Mouse (Mus musculus) inflammation-experienced regulatory T-cells, adult 6 months (primary cell): ENCODE measurements around the gene Slc25a34. TPM values are rescaled to one million over a fixed set of nuclear protein-coding genes. Genes with fewer than 3 reads are reported as not detected.
A peak's percentile ranks its signal among the peaks of the same experiment; 100 is the strongest.

Experiments used
- ATAC-seq: one replicate; pipeline ENCODE4 v1.8.0; 2017
- polyA plus RNA-seq, 3 experiments: library from polyadenylated mRNA; unstranded; fragments of 100-300 nt; shearing (Covaris generic); gene quantifications; one replicate each; pipeline ENCODE4 v1.2.1; 2017

The Slc25a34 gene
- polyA plus RNA-seq, 3 experiments from 2014 or later = 0.13 TPM; not detected in 2

GRCm38 (mm10) chr4:141578833-141579232, 44.8 kb downstream of the Slc25a34 start:
- ATAC-seq = no peak

- no peak for ATAC-seq
Measured at GRCm38 (mm10) chr4:141576877-141577276, 46.7 kb downstream of the Slc25a34 start.

- ATAC-seq = no peak
Measured at GRCm38 (mm10) chr4:141576404-141576803, 47.2 kb downstream of the Slc25a34 start.

GRCm38 (mm10) chr4:141574789-141575702, 48.6 kb downstream of the Slc25a34 start:
- ATAC-seq = peak; percentile 73

GRCm38 (mm10) chr4:141573359-141573966, 50.2 kb downstream of the Slc25a34 start:
- no peak for ATAC-seq

- ATAC-seq = no peak
Measured at GRCm38 (mm10) chr4:141572668-141573358, 50.8 kb downstream of the Slc25a34 start.

GRCm38 (mm10) chr4:141571934-141572333, 51.7 kb downstream of the Slc25a34 start:
- no peak for ATAC-seq

- ATAC-seq = no peak
Measured at GRCm38 (mm10) chr4:141571337-141571739, 52.3 kb downstream of the Slc25a34 start.

GRCm38 (mm10) chr4:141570821-141571220, 52.8 kb downstream of the Slc25a34 start:
- ATAC-seq = no peak

GRCm38 (mm10) chr4:141570004-141570403, 53.6 kb downstream of the Slc25a34 start:
- no peak for ATAC-seq

- ATAC-seq = no peak
Measured at GRCm38 (mm10) chr4:141568966-141569365, 54.7 kb downstream of the Slc25a34 start.

Other genes with a start within 250 kb of the Slc25a34 start
- gene Clcnka, start 225.1 kb downstream of the Slc25a34 start, polyA plus RNA-seq = not detected
- gene Clcnkb, start 207.8 kb downstream of the Slc25a34 start, polyA plus RNA-seq = not detected
- gene Hspb7, start 203.0 kb downstream of the Slc25a34 start, polyA plus RNA-seq = not detected
- gene Srarp, start 187.7 kb downstream of the Slc25a34 start, polyA plus RNA-seq = not detected
- 10 to 100 TPM; 12.6 to 16.9 (median 14.1) TPM for gene Zbtb17, start 179.2 kb downstream of the Slc25a34 start, polyA plus RNA-seq
- gene Spen, start 85.2 kb downstream of the Slc25a34 start, polyA plus RNA-seq = 10 to 100 TPM in 2 of 3 experiments, 1 to 10 TPM in 1; 8.6 to 17.1 (median 14.3) TPM
- gene Fblim1, start 17.7 kb downstream of the Slc25a34 start, polyA plus RNA-seq = under 1 TPM in 1 of 3 experiments, not detected in 2; 0.43 TPM
- gene Tmem82, start 5.2 kb downstream of the Slc25a34 start, polyA plus RNA-seq = under 1 TPM in 1 of 3 experiments, not detected in 2; 0.78 TPM
- 1 to 10 TPM; 3.6 to 4.5 (median 4.2) TPM for gene Plekhm2, start 41.1 kb upstream of the Slc25a34 start, polyA plus RNA-seq
- gene Rsc1a1, start 61.8 kb upstream of the Slc25a34 start, polyA plus RNA-seq = not detected
- gene Ddi2, start 99.6 kb upstream of the Slc25a34 start, polyA plus RNA-seq = 10 to 100 TPM; 14.6 to 17.1 (median 16.9) TPM
- not detected for gene Agmat, start 122.9 kb upstream of the Slc25a34 start, polyA plus RNA-seq
- 1 to 10 TPM; 3.0 to 3.7 (median 3.6) TPM for gene Dnajc16, start 167.1 kb upstream of the Slc25a34 start, polyA plus RNA-seq
- 10 to 100 TPM in 1 of 3 experiments, 1 to 10 TPM in 2; 6.9 to 10.9 (median 6.9) TPM for gene Casp9, start 169.8 kb upstream of the Slc25a34 start, polyA plus RNA-seq
- gene Cela2a, start 202.3 kb upstream of the Slc25a34 start, polyA plus RNA-seq = not detected
- gene Ctrc, start 222.5 kb upstream of the Slc25a34 start, polyA plus RNA-seq = not detected